Mouse (Mus musculus) frontal cortex, postnatal 14 days (tissue): ENCODE measurements around the gene Pex7.
A peak's percentile ranks its signal among the peaks of the same experiment; 100 is the strongest.

Experiments
- DNase-seq, 2 experiments: peaks; one replicate each; pipeline ENCODE4 v3.0.0; 2022; ENCODE audit warnings: low spot score in 2 of 2

Gene Pex7

DNA sequence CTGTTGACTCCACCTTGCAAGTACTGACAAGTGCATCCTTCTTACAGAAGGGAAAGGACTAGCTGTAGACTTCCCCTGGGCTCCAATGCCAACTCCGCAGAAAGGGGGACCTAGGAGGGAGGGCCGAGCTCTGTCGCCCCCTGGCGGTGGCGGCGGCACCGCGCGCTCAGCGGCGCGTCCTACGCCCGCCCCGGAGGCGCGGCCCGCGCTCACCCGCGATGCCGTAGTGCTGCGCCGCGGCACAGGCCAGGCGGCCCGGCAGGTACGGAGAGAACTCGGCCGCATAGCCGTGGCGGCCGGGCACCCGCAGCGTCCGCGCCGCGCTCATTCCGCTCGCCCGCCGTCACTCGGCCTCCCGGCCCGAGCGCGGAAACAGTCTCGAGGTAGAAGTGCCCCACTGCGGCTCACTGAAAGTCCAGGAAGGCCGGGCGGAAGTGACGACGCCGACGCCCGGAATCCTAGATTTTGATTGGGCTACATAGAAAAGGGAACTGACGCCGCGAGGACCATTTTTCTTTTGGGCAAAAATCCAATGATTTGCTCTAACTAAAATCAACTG, at the start of gene Pex7:
Pex7 (minus strand) TSS at position 444 of the 559 bp plus-strand sequence.
- peak; percentile 87 to 90 for DNase-seq

DNA sequence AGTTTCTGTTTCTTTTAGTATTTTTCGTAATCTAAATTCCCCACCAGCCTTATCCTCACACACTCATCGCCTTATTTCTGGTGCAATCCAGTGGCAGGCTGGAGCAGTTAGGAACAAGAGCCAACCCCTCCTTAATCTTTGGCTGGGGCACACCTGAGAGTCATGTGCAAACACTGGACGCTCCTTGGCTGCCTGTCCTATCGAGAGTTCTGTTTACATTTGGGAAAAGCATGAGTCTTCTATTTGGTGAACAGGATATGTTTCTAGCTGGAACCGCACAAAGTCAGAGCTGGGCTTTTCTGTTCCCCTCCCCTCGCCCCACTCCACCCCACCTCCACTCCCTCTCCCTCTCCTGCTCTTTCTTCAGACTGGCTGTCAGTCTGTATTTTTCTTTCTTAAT, 49.3 kb upstream of the Pex7 start:
- no peak for DNase-seq

DNA sequence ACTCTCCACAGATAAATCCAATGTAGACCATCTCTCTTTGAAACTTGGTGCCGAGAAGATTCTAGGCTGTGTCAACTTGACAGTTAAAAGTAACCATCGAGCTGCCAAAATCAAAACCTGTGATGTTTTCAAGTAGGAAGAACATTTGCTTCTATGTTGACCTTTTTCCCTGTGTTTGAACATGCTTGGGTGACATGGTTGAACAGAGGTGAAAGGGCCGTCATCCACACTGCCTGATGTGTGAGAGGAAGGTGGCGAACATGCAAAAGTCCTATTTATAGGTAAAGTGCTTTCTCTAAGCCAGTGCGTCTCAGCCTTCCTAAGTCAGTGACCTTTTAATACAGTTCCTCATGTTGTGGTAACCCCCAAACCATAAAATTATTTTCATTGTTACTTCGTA, 48.3 kb upstream of the Pex7 start:
- DNase-seq, result no peak

DNA sequence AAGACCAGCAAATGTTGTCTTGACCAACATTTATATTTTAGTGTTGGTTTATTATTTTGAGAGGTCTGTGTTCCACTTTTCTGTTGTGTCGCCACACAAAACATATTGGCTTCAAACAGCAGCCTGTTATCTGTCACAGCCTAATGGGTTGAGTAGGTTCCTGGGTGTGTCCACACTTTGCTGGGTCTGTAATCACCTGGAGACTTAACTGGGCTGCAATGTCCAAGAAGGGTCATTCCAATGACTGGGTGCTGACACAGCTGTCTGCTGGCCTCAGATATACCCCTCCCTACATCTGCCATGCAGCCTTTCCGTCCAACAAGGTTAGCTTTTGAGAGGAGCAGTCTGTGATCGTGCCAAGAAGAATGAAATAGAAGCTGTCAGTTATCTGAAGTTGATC, 47.1 kb upstream of the Pex7 start:
- no peak for DNase-seq

DNA sequence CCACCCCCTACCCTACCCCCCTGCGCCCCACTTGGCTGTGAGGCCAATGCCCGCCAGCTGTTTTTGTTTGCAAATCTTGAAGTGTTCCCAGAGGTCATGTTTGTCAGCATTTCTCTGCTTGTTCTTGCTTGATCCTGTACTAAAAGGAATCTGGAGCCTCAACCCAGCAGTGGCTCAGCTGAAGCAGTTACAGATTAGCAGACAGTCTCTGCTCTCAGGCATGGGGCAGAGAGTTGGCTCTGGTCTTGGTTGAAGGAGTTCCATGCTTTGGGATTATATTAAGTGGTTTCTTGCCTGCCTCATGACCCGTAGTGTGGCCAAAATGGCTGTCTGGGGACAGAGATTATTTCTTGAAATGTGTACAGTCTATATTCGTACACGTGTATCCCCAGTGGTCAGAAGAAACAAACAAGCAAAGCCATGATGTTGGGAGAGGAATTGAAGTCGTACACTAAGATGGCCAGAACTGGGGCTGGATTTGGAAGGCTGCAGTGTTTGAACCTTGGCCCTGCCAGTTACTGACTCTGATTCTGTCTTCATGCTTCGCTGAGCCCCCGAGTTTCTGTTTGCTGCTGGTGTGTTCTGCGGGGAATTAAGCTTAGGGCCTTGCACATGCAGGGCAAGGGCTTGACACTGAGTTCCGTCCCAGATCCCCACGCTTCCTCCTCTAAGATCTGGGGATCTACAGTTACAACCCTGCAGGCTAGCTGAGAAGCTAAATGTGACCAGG, 45.7 kb upstream of the Pex7 start:
- no peak for DNase-seq

DNA sequence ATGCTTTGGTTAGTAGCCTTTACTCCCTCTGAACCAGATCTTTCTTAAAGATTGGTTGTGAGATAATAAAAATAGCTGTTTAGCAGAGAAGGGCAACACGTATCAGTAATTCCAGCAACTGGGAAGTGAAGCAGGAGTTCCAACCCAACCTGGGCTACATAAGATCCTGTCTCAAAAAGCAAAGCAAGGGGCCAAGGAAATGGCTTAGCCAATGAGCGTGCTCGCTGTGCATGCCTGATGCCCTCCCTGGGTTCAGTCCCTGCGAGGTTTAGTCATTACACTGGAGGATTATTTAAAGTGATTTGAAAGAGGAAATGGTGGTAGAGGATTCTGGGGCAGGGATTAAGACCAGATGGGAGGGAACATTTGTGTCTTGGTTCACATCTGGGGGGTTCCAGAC, 41.6 kb upstream of the Pex7 start:
- no peak for DNase-seq

DNA sequence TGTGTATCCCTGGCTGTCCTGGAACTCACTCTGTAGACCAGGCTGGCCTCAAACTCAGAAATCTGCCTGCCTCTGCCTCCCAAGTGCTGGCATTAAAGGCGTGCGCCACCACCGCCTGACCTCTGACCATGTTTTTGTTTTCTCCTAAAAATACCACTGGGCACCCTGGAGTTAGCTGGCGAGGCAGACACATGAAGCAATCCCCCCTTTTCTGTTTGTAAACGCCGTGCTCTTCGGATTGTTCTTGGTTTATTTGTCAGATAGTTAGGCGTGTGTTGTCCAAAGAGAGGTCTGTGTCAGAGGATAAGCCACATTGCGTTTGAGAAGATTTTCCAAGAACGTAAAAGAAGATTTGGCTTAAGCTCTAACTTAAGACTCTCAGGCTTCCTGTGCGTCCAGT, 40.9 kb upstream of the Pex7 start:
- no peak for DNase-seq

DNA sequence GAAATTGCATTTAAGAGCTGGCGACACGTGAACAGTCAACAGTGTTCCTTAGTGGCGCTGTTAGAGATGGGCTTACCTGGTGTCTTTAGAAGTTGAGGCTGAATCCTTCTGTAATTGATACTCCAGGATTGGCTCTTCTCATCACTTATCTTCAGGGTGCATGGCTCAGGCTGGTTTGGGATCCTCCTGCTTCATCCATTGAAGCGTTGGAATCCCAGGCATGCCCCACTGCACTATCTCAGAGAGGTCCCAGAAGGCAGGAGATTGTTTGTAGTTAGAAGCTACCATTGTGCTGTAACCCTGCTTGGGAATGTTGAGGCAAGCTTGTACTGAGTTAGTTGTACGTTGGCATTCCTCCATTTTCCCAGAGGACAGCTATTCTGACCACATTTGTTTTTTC, 40.4 kb upstream of the Pex7 start:
- DNase-seq, result no peak

DNA sequence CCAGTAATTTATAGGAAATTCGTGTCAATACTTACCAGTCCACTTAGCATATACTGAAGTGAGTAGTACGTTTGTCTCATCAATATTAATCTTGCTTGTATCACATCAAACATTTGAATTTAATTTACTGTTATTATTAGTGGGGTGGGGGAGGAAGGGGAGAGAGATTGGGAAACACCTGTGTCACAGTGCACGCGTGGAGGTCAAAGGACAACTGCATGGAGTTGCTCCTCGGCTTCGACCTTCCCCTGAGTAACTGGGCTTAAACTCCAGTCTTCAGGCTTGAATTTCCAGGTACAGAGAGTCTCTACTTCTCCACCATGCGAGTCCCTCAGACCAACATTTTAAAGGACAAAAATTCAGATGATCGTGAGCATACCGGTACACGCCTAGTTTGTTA, 40.0 kb upstream of the Pex7 start:
- no peak for DNase-seq

DNA sequence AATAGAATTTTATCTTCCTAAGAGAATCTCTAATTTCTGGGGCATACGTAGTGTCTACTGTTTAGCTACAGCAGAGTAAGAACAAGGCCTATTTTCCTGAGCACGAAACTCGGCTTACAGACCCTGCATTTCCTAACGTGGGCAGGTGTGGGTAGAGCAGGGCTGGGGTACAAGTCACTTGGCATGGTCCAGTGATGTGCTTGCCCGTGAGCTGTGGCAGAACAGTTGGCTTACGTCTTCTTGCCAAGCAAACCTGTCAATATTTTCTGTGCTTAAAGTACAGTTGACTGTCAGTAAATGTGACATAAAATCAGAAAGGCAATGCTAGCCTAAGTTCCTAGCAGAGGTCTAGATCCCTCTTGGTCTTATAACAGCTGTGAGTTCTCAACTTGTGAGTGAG, 39.2 kb upstream of the Pex7 start:
- DNase-seq, result no peak

DNA sequence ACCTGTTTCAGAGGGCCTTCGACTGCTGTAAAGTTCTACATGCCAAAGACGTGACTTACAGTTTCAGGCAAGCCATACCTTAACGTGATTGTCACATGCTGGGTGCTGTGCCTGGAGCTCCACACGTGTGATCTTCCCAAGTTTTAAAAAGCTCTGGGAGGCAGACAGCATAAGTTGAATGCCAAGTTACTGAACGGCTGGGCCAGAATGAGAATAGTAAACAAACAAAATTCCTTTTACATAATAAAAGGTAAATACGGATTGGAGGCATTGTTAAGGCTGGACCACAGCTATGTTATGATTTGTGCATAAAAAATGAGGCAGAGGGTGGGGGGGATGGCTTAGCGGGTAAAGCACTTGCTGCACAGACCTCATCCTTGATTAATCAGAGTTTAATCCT, 38.2 kb upstream of the Pex7 start:
- DNase-seq, result no peak

DNA sequence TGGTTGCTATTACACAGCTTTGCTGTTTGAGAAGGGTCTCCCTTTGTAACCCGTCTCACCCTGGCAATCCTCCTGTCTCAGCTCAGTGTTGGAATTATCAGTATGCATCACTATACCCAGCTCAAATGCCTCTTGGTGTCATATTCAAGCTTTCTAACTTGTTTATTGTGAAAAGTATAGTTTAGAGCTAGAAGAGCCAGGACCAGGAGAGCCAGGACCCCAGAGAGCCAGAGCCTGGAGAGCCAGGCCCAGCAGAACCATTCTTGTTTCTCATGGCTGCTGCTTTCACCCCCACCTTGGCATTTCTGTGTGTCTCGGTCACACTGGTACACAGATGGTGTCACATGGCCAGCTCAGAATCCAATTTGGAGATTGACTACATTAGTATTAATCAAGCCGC, 35.1 kb upstream of the Pex7 start:
- no peak for DNase-seq

DNA sequence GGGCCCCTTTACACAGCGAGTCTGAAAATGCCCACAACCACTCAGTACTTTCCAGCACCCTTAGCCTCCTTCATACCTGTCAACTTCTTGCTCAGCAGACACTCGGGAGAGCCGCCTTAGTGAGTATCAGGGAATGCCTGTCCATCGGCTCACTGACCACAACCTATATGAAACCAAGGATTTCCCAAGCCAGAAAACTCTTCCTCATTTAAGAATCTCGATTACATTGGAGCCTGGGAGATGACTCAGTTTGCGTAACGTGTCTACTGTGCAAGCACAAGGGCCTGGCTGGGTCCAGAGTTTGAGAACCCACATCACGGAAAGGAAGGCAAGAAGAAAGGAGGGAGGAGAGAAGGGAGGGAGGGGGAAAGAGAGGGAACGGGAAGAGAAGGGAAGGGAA, 34.4 kb upstream of the Pex7 start:
- no peak for DNase-seq

DNA sequence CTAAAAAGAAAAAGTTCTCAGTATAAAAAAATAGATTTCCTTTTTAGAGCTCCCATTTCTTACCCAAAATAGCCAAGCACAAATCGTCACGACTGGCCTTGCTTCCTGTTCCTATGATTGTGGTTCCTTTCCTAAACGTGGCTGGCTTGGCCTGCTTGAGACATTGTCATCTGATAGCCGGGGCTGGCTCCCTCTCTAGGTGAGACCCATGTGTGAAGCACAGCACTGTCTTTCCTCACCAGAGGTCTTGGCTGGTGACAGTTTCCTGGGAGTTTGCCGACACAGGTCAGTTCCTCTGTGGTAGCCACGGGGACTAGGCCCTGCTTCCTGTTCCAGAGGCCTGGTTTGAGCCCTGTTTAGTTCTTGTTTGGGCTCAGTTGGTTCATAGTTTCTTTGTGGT, 33.6 kb upstream of the Pex7 start:
- DNase-seq, result peak in 1 of 2 experiments; percentile 25

DNA sequence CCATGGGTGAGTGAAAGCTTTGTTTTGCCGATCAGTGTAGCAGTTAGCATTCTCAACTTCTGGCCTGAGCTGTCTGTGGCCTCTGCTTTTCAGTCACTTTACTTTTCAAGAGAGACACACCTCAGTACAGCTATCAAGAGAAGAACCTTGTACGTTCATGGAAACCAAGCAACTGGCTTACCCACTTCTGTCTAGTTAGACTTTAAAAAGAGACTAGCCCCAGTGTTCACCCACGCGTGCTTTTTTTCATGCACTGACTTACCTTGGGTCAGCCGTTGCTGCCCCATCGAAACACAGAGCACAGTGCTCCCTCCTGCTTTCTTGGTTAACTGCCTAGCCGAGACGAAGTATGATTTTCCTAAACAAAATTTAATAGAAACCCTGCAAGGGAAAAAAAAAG, 33.1 kb upstream of the Pex7 start:
- no peak for DNase-seq

DNA sequence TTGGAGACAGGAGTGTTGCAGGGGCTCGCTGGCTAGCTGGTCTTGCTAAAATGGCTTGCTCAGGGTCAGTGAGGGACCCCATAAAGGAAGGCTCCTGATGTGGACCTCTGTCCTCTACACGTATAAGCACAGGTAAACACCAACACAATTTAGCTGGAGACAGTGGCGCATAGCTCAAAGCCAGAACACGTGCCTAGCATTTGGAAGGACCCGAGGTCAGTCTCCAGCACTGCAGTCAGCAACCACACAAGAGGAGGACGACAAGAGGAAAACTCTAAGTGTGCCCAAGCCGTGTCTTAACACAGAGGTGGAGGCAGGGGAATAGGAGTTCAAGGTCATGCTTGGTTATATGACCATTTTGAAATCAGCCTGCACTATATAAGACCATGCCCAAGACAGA, 32.6 kb upstream of the Pex7 start:
- no peak for DNase-seq

DNA sequence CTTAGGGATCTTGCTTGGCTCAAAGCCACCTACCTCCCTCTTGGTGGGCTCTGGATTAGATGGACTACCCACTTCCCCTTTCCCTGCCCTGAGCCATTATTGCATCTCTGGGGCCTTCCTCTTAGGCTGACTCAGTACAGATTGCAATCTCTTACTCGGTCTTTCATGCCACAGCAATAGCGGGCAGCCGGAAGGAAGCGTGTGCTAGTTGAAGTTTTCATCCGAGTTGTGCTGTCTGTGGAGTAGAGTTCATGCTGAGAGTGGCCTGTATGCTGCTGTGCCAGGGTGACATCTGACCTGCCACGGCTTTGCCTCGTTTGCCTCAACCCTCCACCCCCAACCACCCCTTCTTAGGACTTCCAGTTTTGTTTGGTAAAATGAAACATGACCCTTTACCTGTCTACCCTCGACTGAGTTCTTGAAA, 31.8 kb upstream of the Pex7 start:
- DNase-seq, result no peak

DNA sequence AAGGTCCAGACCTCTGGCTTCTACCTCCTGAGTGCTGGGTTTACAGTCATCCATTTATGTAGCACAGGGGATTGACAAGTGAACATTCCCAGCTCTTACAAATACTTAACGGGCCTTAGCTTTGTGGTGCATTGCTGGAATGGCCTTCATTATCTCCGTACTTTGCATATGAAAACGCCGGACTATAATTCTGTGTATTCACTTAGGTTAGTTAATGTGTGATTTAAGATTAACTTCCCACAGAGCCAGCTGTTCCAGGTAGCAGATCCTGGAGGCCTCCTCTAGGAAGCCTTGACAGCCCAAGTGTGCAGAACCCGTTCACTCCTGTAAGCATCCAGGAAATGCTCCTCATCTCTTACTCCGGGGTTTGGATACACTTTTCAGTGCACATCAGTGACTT, 31.2 kb upstream of the Pex7 start:
- no peak for DNase-seq

DNA sequence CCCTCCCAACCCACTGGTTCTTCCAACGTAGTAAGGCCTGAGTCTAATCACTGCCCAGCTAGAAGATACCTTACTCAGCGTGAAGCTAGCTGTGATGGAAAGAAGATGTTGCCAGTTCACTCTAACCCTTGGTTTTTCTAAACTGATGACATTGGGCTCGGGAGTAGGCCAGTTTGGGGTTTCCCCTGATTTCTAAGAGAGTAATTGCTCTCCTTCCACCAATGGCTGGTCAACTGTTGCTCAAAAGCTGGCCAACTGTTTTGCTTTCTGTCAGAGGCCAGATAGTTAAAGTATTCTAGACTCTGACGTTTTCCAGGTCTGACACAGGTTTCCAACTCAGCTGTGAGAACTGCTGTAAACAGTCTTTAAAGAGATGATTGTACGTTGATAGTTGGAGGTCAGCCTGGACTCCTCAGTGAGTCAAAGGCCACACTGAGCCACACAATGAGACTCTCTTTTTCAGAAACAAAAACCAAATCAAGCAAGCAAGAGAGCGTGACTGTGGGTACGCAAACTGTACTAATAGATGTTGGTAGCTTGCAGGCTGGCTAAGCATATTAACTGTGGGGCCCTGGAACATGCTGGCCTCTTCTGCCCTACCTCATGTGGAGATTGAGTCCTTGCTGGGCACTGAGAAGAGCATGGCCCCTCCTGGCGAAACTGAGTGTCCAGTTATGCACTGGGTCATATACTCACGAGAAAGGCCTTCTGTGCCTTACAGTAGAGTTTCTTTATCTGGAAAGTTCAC, 29.6 kb upstream of the Pex7 start:
- no peak for DNase-seq

DNA sequence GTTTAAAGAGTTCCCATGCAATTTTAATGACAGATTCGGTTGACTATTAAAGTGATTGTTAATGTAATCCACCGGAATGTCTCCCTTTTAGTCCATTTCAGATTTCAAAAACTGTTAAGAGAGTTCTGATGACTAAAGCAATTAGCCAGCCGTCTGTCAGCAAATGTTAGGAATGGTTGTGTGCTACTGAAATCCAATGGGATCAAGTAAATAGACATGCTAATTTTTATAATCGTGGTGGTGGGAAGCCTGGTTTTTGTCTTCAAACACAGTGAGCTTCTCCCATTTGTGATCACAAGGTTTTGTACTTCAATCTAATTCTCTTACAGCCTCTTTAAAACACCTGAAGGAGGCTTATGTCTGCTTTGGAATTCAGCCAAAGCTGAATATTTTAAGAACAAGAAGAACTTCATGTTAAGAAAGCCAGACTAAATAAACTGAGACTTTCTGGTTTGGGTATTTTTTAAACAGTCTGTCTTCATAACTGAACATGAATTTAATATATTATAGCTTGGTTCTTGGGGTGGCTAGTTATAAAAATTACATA, 28.4 kb upstream of the Pex7 start:
- DNase-seq, result no peak

DNA sequence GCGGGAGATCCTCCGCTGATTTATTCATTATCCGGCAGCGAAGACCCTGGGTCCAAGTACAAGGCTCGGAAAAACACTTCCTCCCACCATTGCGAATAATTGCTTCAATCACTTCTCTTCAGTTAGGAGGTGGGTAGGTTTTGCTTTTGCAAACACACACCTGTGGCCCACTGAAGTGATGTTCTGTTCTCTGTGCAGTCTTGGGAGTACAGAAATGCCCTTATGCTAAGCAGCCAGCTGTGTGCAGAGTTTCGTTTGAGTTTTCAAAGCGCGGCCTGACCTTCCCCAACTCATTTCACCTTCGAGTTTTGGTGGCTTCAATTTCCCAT, 27.8 kb upstream of the Pex7 start:
- no peak for DNase-seq

DNA sequence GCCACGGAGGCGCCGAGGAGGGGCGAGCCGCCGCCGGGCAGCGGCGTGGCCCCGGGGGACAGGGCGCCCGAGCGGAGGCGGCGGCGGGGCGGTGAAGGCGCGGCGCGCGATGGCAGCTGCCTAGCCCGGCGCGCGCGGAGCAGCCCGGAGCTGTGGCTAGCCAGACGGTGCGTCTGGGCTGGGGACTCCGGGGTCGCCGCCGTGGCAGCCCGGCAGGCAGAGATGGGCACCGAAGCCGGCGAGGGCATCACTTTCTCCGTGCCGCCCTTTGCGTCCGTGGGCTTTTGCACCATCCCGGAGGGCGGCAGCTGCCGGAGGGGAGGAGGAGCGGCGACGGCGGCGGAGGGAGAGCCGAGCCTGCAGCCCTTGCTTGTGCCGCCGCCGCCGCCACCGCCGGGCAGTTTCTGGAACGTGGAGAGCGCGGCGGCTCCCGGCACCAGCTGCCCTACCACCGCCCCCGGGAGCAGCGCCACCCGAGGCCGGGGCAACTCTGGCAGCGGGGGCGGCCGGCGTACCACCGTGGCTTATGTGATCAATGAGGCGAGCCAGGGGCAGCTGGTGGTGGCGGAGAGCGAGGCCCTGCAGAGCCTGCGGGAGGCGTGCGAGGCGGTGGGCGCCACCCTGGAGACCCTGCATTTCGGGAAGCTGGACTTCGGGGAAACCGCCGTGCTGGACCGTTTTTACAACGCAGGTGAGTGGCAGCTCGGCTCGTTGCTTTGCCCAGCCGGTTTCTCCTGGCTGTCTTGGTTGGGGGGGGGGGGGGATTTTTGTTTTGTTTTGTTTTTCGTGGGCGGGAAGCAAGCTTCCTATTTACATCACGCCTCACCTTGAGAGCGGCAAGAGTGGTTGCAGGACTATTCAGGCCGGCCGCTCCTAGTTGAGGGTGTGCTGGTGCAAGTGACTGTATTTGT, 27.1 kb upstream of the Pex7 start, which contains the start of gene Map3k5:
Map3k5 (plus strand) TSS at position 89 of the 911 bp plus-strand sequence.
- peak in 1 of 2 experiments; percentile 20 for DNase-seq
